Mouse (Mus musculus): ENCODE measurements around the gene Naxd. TPM values are rescaled to one million over a fixed set of nuclear protein-coding genes. Genes with fewer than 3 reads are reported as not detected.

Naxd gene
- polyA plus RNA-seq, 1 experiment, result 81.1 TPM

DNA sequence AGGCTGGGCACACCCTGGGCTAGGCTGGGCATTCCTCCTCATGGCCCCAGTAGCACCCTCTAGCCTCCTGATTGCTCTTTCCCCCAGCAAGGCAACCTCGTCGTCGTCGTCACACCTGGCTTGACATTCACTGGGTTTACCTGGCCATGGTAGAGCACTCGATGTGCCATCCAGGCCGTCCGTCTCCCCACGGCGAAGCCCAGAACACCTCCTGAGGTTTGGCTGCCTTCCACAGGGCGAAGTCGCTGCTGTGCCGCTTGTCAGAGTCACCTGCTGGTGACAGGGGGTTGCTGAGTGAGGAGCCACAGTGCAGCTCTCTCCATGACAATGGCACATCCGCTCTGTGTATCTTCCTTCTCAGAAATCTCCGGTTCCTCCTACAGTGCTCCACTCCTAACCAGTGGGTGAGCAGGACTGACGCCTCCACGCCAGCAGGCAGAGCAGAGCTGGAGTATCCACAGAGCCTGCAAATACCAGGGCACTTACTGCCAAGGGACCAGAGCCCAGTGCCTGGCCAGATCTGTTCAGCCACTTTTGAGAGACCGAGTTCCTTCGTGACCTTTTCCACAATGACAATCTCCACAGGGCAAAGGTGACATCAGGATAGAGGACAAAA is 33.0 kb downstream of the Naxd start:
- WGBS, result 88% methylated on average over 18 of the region's 18 CpGs
- Histone ChIP-seq H3K27me3 (ENCODE audit: control insufficient read depth, insufficient read depth, low read length) (no peaks in the 10 kb centered on the region), H3K4me3 (ENCODE audit: low read depth, low read length) (no peak overlapping the region), H3K27ac (ENCODE audit: insufficient read depth, low read depth, low read length) (no peak overlapping the region), H3K4me1 (ENCODE audit: control insufficient read depth, insufficient read depth, insufficient read length, low read length) (no peaks in the 10 kb centered on the region), H3K36me3 (ENCODE audit: control insufficient read depth, insufficient read depth, low read length) (peaks cover 35% of the 10 kb centered on the region)
- TF ChIP-seq POLR2A (IDR thresholded peaks at IDR 0.05; ENCODE audit: low read depth, low read length) (no peak), CTCF (IDR thresholded peaks at IDR 0.05; ENCODE audit: extremely low read depth, insufficient read length, insufficient replicate concordance, low read depth, low read length) (no peak)

DNA sequence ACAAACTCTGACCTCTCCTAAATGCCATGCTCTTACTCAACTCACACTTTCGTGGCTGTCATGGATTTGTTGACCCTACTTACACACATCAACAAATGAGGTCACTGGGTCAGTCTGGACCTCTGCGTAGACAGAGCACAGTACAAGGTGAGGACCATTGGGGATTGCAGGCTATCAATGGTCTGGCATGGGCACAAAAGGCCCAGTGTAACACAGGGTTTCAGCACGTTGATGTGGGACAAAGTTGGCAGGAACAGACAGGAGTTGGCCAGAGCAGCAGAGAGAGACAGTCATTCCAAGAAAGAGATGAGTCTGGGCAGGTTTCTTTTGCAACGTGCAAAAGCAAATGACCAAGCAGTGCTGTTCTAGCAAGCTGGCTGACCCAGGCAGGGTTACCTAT is 33.5 kb downstream of the Naxd start:
- TF ChIP-seq POLR2A (IDR thresholded peaks at IDR 0.05; ENCODE audit: low read depth, low read length), result no peak
- TF ChIP-seq CTCF (IDR thresholded peaks at IDR 0.05; ENCODE audit: extremely low read depth, insufficient read length, insufficient replicate concordance, low read depth, low read length), result no peak
- Histone ChIP-seq H3K27ac (ENCODE audit: insufficient read depth, low read depth, low read length) (no peak overlapping the region), H3K4me3 (ENCODE audit: low read depth, low read length) (no peak overlapping the region), H3K4me1 (ENCODE audit: control insufficient read depth, insufficient read depth, insufficient read length, low read length) (no peaks in the 10 kb centered on the region), H3K27me3 (ENCODE audit: control insufficient read depth, insufficient read depth, low read length) (no peaks in the 10 kb centered on the region), H3K36me3 (ENCODE audit: control insufficient read depth, insufficient read depth, low read length) (peaks cover 36% of the 10 kb centered on the region)
- 84% methylated on average over 4 of the region's 4 CpGs for WGBS

- TF ChIP-seq POLR2A (IDR thresholded peaks at IDR 0.05; ENCODE audit: low read depth, low read length), result no peak
- no peak for TF ChIP-seq CTCF (IDR thresholded peaks at IDR 0.05; ENCODE audit: extremely low read depth, insufficient read length, insufficient replicate concordance, low read depth, low read length)
- H3K27me3 ChIP-seq (ENCODE audit: control insufficient read depth, insufficient read depth, low read length), result no peaks in the 10 kb centered on the region
- WGBS, result 84% methylated on average over 9 of the region's 9 CpGs
- peaks cover 39% of the 10 kb centered on the region for H3K36me3 ChIP-seq (ENCODE audit: control insufficient read depth, insufficient read depth, low read length)
- no peak overlapping the region for H3K27ac ChIP-seq (ENCODE audit: insufficient read depth, low read depth, low read length)
- no peaks in the 10 kb centered on the region for H3K4me1 ChIP-seq (ENCODE audit: control insufficient read depth, insufficient read depth, insufficient read length, low read length)
- H3K4me3 ChIP-seq (ENCODE audit: low read depth, low read length), result no peak overlapping the region
These were observed 37.2 kb downstream of the Naxd start for GRCm38 (mm10) chr8:11534494-11534893.

DNA sequence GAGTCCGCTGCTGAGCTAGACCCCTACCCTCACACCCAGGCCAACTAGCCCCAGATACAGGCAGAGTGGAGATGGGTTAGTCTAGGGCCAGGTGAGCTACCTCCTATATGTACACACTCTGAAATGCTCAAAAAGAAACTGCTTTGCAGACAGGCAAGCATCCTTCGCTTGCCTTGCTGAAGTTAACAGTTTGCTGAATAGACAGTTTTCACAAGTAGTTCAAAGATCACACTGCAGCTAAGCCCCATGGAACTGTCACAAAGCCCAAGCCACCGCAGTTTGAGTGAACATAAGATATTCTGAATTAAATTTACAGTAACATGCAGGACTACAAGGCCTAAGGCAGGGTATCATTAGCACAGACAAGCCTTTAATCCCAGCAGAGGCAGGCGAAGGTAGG is 41.7 kb downstream of the Naxd start:
- Histone ChIP-seq H3K36me3 (ENCODE audit: control insufficient read depth, insufficient read depth, low read length) (peaks cover 42% of the 10 kb centered on the region), H3K4me1 (ENCODE audit: control insufficient read depth, insufficient read depth, insufficient read length, low read length) (no peaks in the 10 kb centered on the region), H3K27me3 (ENCODE audit: control insufficient read depth, insufficient read depth, low read length) (no peaks in the 10 kb centered on the region), H3K4me3 (ENCODE audit: low read depth, low read length) (no peak overlapping the region), H3K27ac (ENCODE audit: insufficient read depth, low read depth, low read length) (no peak overlapping the region)
- WGBS, result 93% methylated on average over 4 of the region's 4 CpGs
- no peak for TF ChIP-seq CTCF (IDR thresholded peaks at IDR 0.05; ENCODE audit: extremely low read depth, insufficient read length, insufficient replicate concordance, low read depth, low read length)

GRCm38 (mm10) chr8:11540182-11540581 is 42.9 kb downstream of the Naxd start:
- H3K27ac ChIP-seq (ENCODE audit: insufficient read depth, low read depth, low read length), result no peak overlapping the region
- 97% methylated on average over 8 of the region's 8 CpGs for WGBS
- TF ChIP-seq POLR2A (IDR thresholded peaks at IDR 0.05; ENCODE audit: low read depth, low read length), result no peak
- no peak for TF ChIP-seq CTCF (IDR thresholded peaks at IDR 0.05; ENCODE audit: extremely low read depth, insufficient read length, insufficient replicate concordance, low read depth, low read length)
- H3K27me3 ChIP-seq (ENCODE audit: control insufficient read depth, insufficient read depth, low read length), result no peaks in the 10 kb centered on the region
- no peaks in the 10 kb centered on the region for H3K4me1 ChIP-seq (ENCODE audit: control insufficient read depth, insufficient read depth, insufficient read length, low read length)
- no peak overlapping the region for H3K4me3 ChIP-seq (ENCODE audit: low read depth, low read length)
- peaks cover 39% of the 10 kb centered on the region for H3K36me3 ChIP-seq (ENCODE audit: control insufficient read depth, insufficient read depth, low read length)

DNA sequence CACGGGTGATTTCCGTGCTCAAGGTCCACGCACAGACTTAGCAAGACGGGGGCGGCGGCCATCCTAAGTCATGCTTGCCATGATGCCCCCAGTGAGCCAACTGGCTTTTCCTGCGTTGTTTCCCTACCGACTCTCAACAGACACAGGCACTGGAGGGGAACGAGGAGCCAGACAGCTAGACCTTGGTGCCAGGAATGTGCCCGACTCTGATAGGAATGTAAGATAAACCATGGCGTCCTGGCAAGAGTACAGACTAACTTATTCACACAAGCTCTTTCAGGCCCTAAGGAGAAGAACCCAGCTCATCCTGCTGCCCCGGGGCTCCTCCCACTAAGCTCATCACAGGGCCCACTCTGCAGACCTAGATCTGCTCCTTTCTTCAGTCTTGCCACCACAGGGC is 44.7 kb downstream of the Naxd start:
- TF ChIP-seq POLR2A (IDR thresholded peaks at IDR 0.05; ENCODE audit: low read depth, low read length) (no peak), CTCF (IDR thresholded peaks at IDR 0.05; ENCODE audit: extremely low read depth, insufficient read length, insufficient replicate concordance, low read depth, low read length) (no peak)
- H3K36me3 ChIP-seq (ENCODE audit: control insufficient read depth, insufficient read depth, low read length), result peaks cover 32% of the 10 kb centered on the region
- H3K4me1 ChIP-seq (ENCODE audit: control insufficient read depth, insufficient read depth, insufficient read length, low read length), result no peaks in the 10 kb centered on the region
- WGBS, result 93% methylated on average over 12 of the region's 12 CpGs
- no peak overlapping the region for H3K27ac ChIP-seq (ENCODE audit: insufficient read depth, low read depth, low read length)
- no peaks in the 10 kb centered on the region for H3K27me3 ChIP-seq (ENCODE audit: control insufficient read depth, insufficient read depth, low read length)
- H3K4me3 ChIP-seq (ENCODE audit: low read depth, low read length), result no peak overlapping the region

GRCm38 (mm10) chr8:11542866-11543265 is 45.6 kb downstream of the Naxd start:
- H3K4me3 ChIP-seq (ENCODE audit: low read depth, low read length), result no peak overlapping the region
- no peaks in the 10 kb centered on the region for H3K4me1 ChIP-seq (ENCODE audit: control insufficient read depth, insufficient read depth, insufficient read length, low read length)
- H3K27ac ChIP-seq (ENCODE audit: insufficient read depth, low read depth, low read length), result no peak overlapping the region
- TF ChIP-seq CTCF (IDR thresholded peaks at IDR 0.05; ENCODE audit: extremely low read depth, insufficient read length, insufficient replicate concordance, low read depth, low read length), result no peak
- TF ChIP-seq POLR2A (IDR thresholded peaks at IDR 0.05; ENCODE audit: low read depth, low read length), result no peak
- H3K36me3 ChIP-seq (ENCODE audit: control insufficient read depth, insufficient read depth, low read length), result peaks cover 32% of the 10 kb centered on the region
- no peaks in the 10 kb centered on the region for H3K27me3 ChIP-seq (ENCODE audit: control insufficient read depth, insufficient read depth, low read length)
- WGBS, result 90% methylated on average over 4 of the region's 4 CpGs
